Mouse (Mus musculus) liver, postnatal 0 days (tissue): ENCODE results near the gene Utp6.
A peak's percentile ranks its signal among the peaks of the same experiment; 100 is the strongest.

ENCODE experiments used
- CTCF ChIP-seq: sonication (generic); IDR thresholded peaks from 2 replicates; pipeline ENCODE4 v1.5.1; 2016; ENCODE audit warnings: antibody characterized with exemption, low read depth
- EP300 ChIP-seq: IDR thresholded peaks from 2 replicates; pipeline ENCODE4 v1.6.1; 2016; ENCODE audit warnings: antibody characterized with exemption, low read depth, mild to moderate bottlenecking

DNA sequence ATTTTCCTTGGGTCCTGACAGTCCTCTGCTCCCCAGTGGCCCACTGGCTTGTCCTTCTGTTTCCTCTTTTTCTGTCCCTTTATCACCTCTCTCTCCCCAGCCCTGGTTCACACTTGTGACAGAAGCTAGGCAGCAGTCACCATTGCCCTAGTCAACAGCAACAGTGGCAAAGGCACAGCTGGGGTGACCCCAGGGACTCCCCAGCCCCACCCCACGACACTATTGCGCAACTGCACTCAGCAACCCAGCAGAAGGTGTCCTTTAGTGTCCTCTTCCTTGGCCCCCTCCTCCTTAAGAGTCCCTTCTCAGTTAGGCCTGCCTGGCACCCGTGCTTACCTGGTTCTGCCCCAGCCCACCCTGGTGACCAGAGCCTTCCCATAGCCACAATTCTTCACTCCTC lies 40.0 kb downstream of the Utp6 start:
- TF ChIP-seq EP300 = no peak
- TF ChIP-seq CTCF = peak; percentile 5; the same call in 1 of the 2 replicates
